Mouse (Mus musculus) stomach, embryonic 14.5 days (tissue): Measurements from ENCODE around the gene Mpzl3. TPM values are rescaled to one million over a fixed set of nuclear protein-coding genes. Genes with fewer than 3 reads are reported as not detected.

Experiments used
- ATAC-seq: fragments of 200-750 bp; cut with Nextera tagmentation; 2 replicates; pipeline ENCODE4 v1.8.0; 2017; ENCODE audit warnings: low read depth, moderate TSS enrichment; ENCODE audit not compliant: insufficient number of reproducible peaks, insufficient read depth, low FRiP score
- H3K27ac ChIP-seq: fragments of 300-500 bp; sonication (generic); 2 replicates; pipeline ENCODE4 v1.5.1; 2014; ENCODE audit warnings: mild to moderate bottlenecking, low read length, moderate library complexity, mixed read lengths
- H3K27me3 ChIP-seq: fragments of 300-500 bp; sonication (generic); 2 replicates; pipeline ENCODE4 v1.6.1; 2014; ENCODE audit warnings: low read length, control low read depth, mixed read lengths; ENCODE audit not compliant: control insufficient read depth, insufficient read depth
- H3K36me3 ChIP-seq: fragments of 300-500 bp; sonication (generic); 2 replicates; pipeline ENCODE4 v1.6.1; 2014; ENCODE audit warnings: mild to moderate bottlenecking, control low read depth, low read length, moderate library complexity, mixed read lengths; ENCODE audit not compliant: control insufficient read depth, insufficient read depth
- H3K4me1 ChIP-seq: fragments of 300-500 bp; sonication (generic); 2 replicates; pipeline ENCODE4 v1.6.1; 2014; ENCODE audit warnings: low read length, control low read depth, mixed read lengths; ENCODE audit not compliant: control insufficient read depth, insufficient read depth
- H3K4me2 ChIP-seq: fragments of 300-500 bp; sonication (generic); replicated peaks from 2 replicates; pipeline ENCODE4 v1.6.1; 2014; ENCODE audit warnings: low read depth, low read length, control low read depth
- H3K4me3 ChIP-seq: fragments of 300-500 bp; sonication (generic); 2 replicates; pipeline ENCODE4 v1.5.1; 2014; ENCODE audit warnings: low read depth, low read length, control low read depth
- H3K9ac ChIP-seq: fragments of 300-500 bp; sonication (generic); replicated peaks from 2 replicates; pipeline ENCODE4 v1.6.1; 2014; ENCODE audit warnings: low read depth, mild to moderate bottlenecking, control low read depth, low read length, moderate library complexity, mixed read lengths
- H3K9me3 ChIP-seq: fragments of 300-500 bp; sonication (generic); 2 replicates; pipeline ENCODE4 v1.6.1; 2016; ENCODE audit warnings: low read depth, low read length, control low read depth; ENCODE audit not compliant: control insufficient read depth
- WGBS: fragments of 180-500 bp; shearing (Covaris S2); extraction: QIAGEN DNeasy Blood & Tissue Kit; methylation state at CpG from one replicate; pipeline ENCODE4 v1.1.7; 2014; 5-methylcytosine and 5-hydroxymethylcytosine counted together
- polyA plus RNA-seq: library from polyadenylated mRNA; unstranded; fragments of >200 nt; fragmentation: Nextera tagmentation; extraction: Ambion mirVana; gene quantifications from 2 replicates; pipeline ENCODE4 v1.2.1, GENCODE M21; 2014

Mpzl3 gene
- polyA plus RNA-seq, 1 experiment from 2014 or later = 3.1 TPM

- ATAC-seq = no peak
- 85% methylated on average over 1 of the region's 1 CpGs for WGBS
- H3K27me3 ChIP-seq = no peaks in the 10 kb centered on the region
Observed at GRCm38 (mm10) chr9:45049731-45050130, 5.3 kb upstream of the Mpzl3 start.

GRCm38 (mm10) chr9:45050301-45050700 lies 4.7 kb upstream of the Mpzl3 start:
- no peaks in the 10 kb centered on the region for H3K4me1 ChIP-seq
- no peaks in the 10 kb centered on the region for H3K36me3 ChIP-seq
- 89% methylated on average over 2 of the region's 2 CpGs for WGBS
- no peak overlapping the region for H3K4me2 ChIP-seq
- H3K27ac ChIP-seq = no peak overlapping the region
- no peak overlapping the region for H3K9ac ChIP-seq
- H3K4me3 ChIP-seq = no peak overlapping the region
- no peak for ATAC-seq
- H3K27me3 ChIP-seq = no peaks in the 10 kb centered on the region
- H3K9me3 ChIP-seq = no peaks in the 10 kb centered on the region

More at GRCm38 (mm10) chr9:45049731-45050130, 5.3 kb upstream of the Mpzl3 start:
- Histone ChIP-seq H3K4me2 (no peak overlapping the region), H3K4me3 (no peak overlapping the region), H3K9ac (no peak overlapping the region), H3K27ac (no peak overlapping the region), H3K9me3 (no peaks in the 10 kb centered on the region), H3K4me1 (no peaks in the 10 kb centered on the region), H3K36me3 (peaks cover 4% of the 10 kb centered on the region; the same call in 1 of the 2 replicates)

GRCm38 (mm10) chr9:45058304-45058940 lies 3.4 kb downstream of the Mpzl3 start:
- Histone ChIP-seq H3K4me2 (no peak overlapping the region), H3K9me3 (no peaks in the 10 kb centered on the region), H3K4me3 (no peak overlapping the region), H3K4me1 (no peaks in the 10 kb centered on the region), H3K36me3 (no peaks in the 10 kb centered on the region), H3K27ac (no peak overlapping the region), H3K27me3 (no peaks in the 10 kb centered on the region), H3K9ac (no peak overlapping the region)
- no peak for ATAC-seq
- 27% methylated on average over 5 of the region's 5 CpGs for WGBS

GRCm38 (mm10) chr9:45060151-45060550 lies 5.2 kb downstream of the Mpzl3 start:
- no peak overlapping the region for H3K27ac ChIP-seq
- no peak overlapping the region for H3K9ac ChIP-seq
- 37% methylated on average over 7 of the region's 7 CpGs for WGBS
- no peaks in the 10 kb centered on the region for H3K27me3 ChIP-seq
- no peaks in the 10 kb centered on the region for H3K36me3 ChIP-seq
- H3K4me2 ChIP-seq = no peak overlapping the region
- no peak for ATAC-seq
- no peaks in the 10 kb centered on the region for H3K9me3 ChIP-seq
- H3K4me1 ChIP-seq = no peaks in the 10 kb centered on the region
- no peak overlapping the region for H3K4me3 ChIP-seq

- no peak for ATAC-seq
Observed at GRCm38 (mm10) chr9:45062677-45063076, 7.7 kb downstream of the Mpzl3 start.

GRCm38 (mm10) chr9:45064421-45064820 lies 9.4 kb downstream of the Mpzl3 start:
- 73% methylated on average over 6 of the region's 6 CpGs for WGBS
- Histone ChIP-seq H3K27ac (no peak overlapping the region), H3K9me3 (no peaks in the 10 kb centered on the region)

More at GRCm38 (mm10) chr9:45062677-45063076, 7.7 kb downstream of the Mpzl3 start:
- Histone ChIP-seq H3K9ac (no peak overlapping the region), H3K27ac (no peak overlapping the region), H3K4me2 (no peak overlapping the region), H3K4me3 (no peak overlapping the region), H3K36me3 (no peaks in the 10 kb centered on the region), H3K27me3 (no peaks in the 10 kb centered on the region), H3K4me1 (no peaks in the 10 kb centered on the region), H3K9me3 (no peaks in the 10 kb centered on the region)
- WGBS = 54% methylated on average over 3 of the region's 3 CpGs

GRCm38 (mm10) chr9:45066735-45067134 lies 11.7 kb downstream of the Mpzl3 start:
- Histone ChIP-seq H3K27me3 (no peaks in the 10 kb centered on the region), H3K9me3 (no peaks in the 10 kb centered on the region), H3K36me3 (no peaks in the 10 kb centered on the region), H3K4me2 (no peak overlapping the region), H3K9ac (no peak overlapping the region), H3K4me1 (no peaks in the 10 kb centered on the region), H3K4me3 (no peak overlapping the region), H3K27ac (no peak overlapping the region)
- 85% methylated on average over 4 of the region's 4 CpGs for WGBS
- no peak for ATAC-seq

More at GRCm38 (mm10) chr9:45064421-45064820, 9.4 kb downstream of the Mpzl3 start:
- Histone ChIP-seq H3K4me1 (no peaks in the 10 kb centered on the region), H3K4me2 (no peak overlapping the region), H3K9ac (no peak overlapping the region), H3K4me3 (no peak overlapping the region), H3K36me3 (no peaks in the 10 kb centered on the region), H3K27me3 (no peaks in the 10 kb centered on the region)
- ATAC-seq = no peak

- WGBS = 39% methylated on average over 3 of the region's 3 CpGs
- Histone ChIP-seq H3K4me3 (no peak overlapping the region), H3K27ac (no peak overlapping the region), H3K9me3 (no peaks in the 10 kb centered on the region), H3K36me3 (no peaks in the 10 kb centered on the region), H3K4me1 (no peaks in the 10 kb centered on the region), H3K9ac (no peak overlapping the region), H3K4me2 (no peak overlapping the region), H3K27me3 (no peaks in the 10 kb centered on the region)
- no peak for ATAC-seq
Observed at GRCm38 (mm10) chr9:45071800-45072199, 16.8 kb downstream of the Mpzl3 start.

- no peak overlapping the region for H3K4me2 ChIP-seq
- WGBS = 66% methylated on average over 3 of the region's 3 CpGs
- no peak overlapping the region for H3K9ac ChIP-seq
- ATAC-seq = no peak
- H3K27ac ChIP-seq = no peak overlapping the region
- H3K4me3 ChIP-seq = no peak overlapping the region
- no peaks in the 10 kb centered on the region for H3K9me3 ChIP-seq
- H3K4me1 ChIP-seq = no peaks in the 10 kb centered on the region
- H3K36me3 ChIP-seq = no peaks in the 10 kb centered on the region
- H3K27me3 ChIP-seq = no peaks in the 10 kb centered on the region
Observed at GRCm38 (mm10) chr9:45077859-45078258, 22.9 kb downstream of the Mpzl3 start.
